Mouse (Mus musculus): ENCODE measurements around the gene Tex36.

DNA sequence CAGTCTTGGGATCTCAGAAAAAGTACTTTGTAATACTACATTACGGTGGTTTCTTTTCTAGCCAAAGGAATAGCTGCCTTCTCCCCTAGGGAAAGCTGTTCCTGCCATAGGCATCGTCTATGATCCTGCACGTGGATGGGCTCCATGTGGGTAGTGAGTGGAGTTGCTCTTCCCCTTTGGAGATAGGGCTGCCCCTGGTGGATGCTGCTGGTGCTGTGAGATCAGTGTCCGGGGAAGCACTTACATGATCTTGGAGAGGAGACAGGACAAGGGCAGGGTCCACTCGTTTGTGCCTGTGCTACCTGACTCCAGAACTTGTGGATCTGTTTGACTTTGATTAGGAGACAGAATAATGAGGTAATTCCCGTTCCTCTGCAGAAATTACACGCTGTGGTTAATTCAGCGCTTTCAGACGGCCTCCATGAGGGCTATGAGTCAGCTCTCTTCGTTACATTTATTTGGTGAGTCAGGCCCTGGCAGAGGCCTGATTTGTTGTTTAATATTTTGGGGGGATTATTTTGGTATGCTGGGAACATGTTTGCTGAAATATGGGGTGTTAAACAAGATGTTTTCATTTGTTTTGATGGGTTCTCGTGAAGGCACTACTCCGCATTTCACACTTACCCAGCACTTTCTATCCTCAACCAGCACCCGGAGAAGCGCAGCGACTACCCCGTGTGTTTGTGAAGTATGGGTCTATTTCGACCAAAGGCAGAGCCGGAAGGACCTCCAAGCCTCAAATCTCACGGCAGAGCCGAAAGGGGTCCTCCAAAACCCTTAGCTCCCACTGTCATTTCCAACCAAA, 22.3 kb downstream of the Tex36 start:
- TF ChIP-seq POLR2A (IDR thresholded peaks at IDR 0.05; ENCODE audit: insufficient read length, low read depth) (no peak), E2F4 (IDR thresholded peaks at IDR 0.05; ENCODE audit: insufficient read depth) (no peak), POLR2AphosphoS2 (IDR thresholded peaks at IDR 0.05; ENCODE audit: insufficient read length, low read depth) (no peak), MAX (IDR thresholded peaks at IDR 0.05; ENCODE audit: low read depth) (no peak), REST (IDR thresholded peaks at IDR 0.05; ENCODE audit: insufficient read depth, insufficient read length) (no peak), TCF3 (IDR thresholded peaks at IDR 0.05; ENCODE audit: insufficient read length, low read depth) (no peak), USF1 (IDR thresholded peaks at IDR 0.05; ENCODE audit: low read depth) (no peak)
